Mouse (Mus musculus) hindbrain, embryonic 14.5 days (tissue): ENCODE measurements at regions not wholly inside any gene's neighbourhood (a gene's known extent, or its start where the extent isn't known, plus 50 kb on each side); places are given as distances from the start of the nearest gene placed in this dataset.
"Not testable (repeated sequence)": the region's sequence is repeated elsewhere in the genome, so short reads cannot be mapped to it uniquely, and the experiment has no call there.

Experiments used
- ATAC-seq: fragments of 200-750 bp; cut with Nextera tagmentation; 2 replicates; pipeline ENCODE4 v1.8.0; 2017; ENCODE audit warnings: moderate number of reproducible peaks, mild to moderate bottlenecking, moderate TSS enrichment, moderate library complexity; ENCODE audit not compliant: low FRiP score
- DNase-seq: peaks from one replicate; pipeline ENCODE4 v3.0.0-alpha.2; 2015; ENCODE audit warnings: low spot score
- H3K27ac ChIP-seq: fragments of 300-500 bp; sonication (generic); 2 replicates; pipeline ENCODE4 v1.5.1; 2014; ENCODE audit warnings: mild to moderate bottlenecking, moderate library complexity
- H3K27me3 ChIP-seq: fragments of 300-500 bp; sonication (generic); 2 replicates; pipeline ENCODE4 v1.6.1; 2014; ENCODE audit warnings: mild to moderate bottlenecking, low read length, mixed read lengths; ENCODE audit not compliant: control insufficient read depth, insufficient read depth
- H3K36me3 ChIP-seq: fragments of 300-500 bp; sonication (generic); replicated peaks from 2 replicates; pipeline ENCODE4 v1.6.1; 2014; ENCODE audit not compliant: control insufficient read depth, insufficient read depth
- H3K4me1 ChIP-seq: fragments of 300-500 bp; sonication (generic); replicated peaks from 2 replicates; pipeline ENCODE4 v1.6.1; 2014; ENCODE audit warnings: antibody characterized with exemption, low read length, mixed read lengths; ENCODE audit not compliant: control insufficient read depth, insufficient read depth
- H3K4me2 ChIP-seq: fragments of 300-500 bp; sonication (generic); replicated peaks from 2 replicates; pipeline ENCODE4 v1.6.1; 2014; ENCODE audit warnings: mild to moderate bottlenecking, moderate library complexity
- H3K4me3 ChIP-seq: fragments of 300-500 bp; sonication (generic); replicated peaks from 2 replicates; pipeline ENCODE4 v1.5.1; 2014; ENCODE audit warnings: mild to moderate bottlenecking, low read length
- H3K9ac ChIP-seq: fragments of 300-500 bp; sonication (generic); 2 replicates; pipeline ENCODE4 v1.6.1; 2014
- H3K9me3 ChIP-seq: fragments of 300-500 bp; sonication (generic); 2 replicates; pipeline ENCODE4 v1.6.1; 2016; ENCODE audit warnings: low read length; ENCODE audit not compliant: control insufficient read depth
- WGBS: fragments of 180-500 bp; shearing (Covaris S2); extraction: QIAGEN DNeasy Blood & Tissue Kit; methylation state at CpG from one replicate; pipeline ENCODE4 v1.1.7; 2014; 5-methylcytosine and 5-hydroxymethylcytosine counted together

DNA sequence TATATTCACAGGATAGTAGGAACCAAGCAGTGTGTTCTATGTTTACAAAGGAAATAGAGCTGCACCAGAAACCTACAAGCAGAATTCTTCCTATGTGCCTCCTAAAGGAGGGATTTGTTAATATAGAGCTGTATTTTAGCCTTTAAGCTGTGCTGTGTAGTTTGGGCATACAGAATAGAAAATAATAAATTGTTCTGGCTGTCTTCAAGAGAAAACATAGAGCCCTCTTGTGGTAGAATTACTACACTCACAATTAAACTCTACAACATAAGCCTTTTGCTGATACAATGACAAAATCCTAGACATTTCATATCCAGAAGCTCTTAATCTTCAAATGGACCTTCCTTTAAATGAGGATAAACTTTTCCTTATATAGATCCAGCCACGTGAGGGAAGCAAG is 452.9 kb upstream of the 2610301B20Rik start:
- no peak for DNase-seq
- no peaks in the 10 kb centered on the region for H3K4me1 ChIP-seq
- no peak overlapping the region for H3K4me3 ChIP-seq
- H3K27ac ChIP-seq, result no peak overlapping the region
- no peak overlapping the region for H3K9ac ChIP-seq
- H3K4me2 ChIP-seq, result no peak overlapping the region
- H3K36me3 ChIP-seq, result no peaks in the 10 kb centered on the region
- WGBS, result 70% methylated on average over 1 of the region's 1 CpGs
- no peaks in the 10 kb centered on the region for H3K9me3 ChIP-seq
- H3K27me3 ChIP-seq, result no peaks in the 10 kb centered on the region
- ATAC-seq, result no peak

DNA sequence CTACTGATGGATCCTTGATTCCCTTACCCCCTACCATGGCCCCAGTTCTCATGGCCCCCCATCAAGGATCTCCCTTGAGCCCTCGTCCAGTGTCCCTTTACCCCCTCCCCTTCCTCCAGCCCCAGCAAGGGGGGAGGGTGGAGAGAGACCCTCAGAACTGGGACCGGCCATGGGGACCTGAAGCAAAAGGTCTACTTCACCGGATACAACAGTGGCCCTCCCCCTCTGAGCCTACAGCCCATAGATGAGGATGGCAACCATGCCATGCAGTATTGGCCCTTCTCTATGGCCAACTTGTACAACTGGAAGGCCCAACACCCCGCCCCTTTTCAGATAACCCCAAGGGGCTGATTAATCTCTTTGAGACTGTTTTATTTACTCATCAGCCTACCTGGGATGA is 439.9 kb upstream of the 2610301B20Rik start:
- no peak overlapping the region for H3K4me2 ChIP-seq
- no peak overlapping the region for H3K27ac ChIP-seq
- no peak overlapping the region for H3K4me3 ChIP-seq
- ATAC-seq (no peak), DNase-seq (no peak)
- no peaks in the 10 kb centered on the region for H3K4me1 ChIP-seq
- no peaks in the 10 kb centered on the region for H3K9me3 ChIP-seq
- H3K36me3 ChIP-seq, result no peaks in the 10 kb centered on the region
- WGBS, result 89% methylated on average over 4 of the region's 4 CpGs
- H3K27me3 ChIP-seq, result no peaks in the 10 kb centered on the region
- no peak overlapping the region for H3K9ac ChIP-seq

DNA sequence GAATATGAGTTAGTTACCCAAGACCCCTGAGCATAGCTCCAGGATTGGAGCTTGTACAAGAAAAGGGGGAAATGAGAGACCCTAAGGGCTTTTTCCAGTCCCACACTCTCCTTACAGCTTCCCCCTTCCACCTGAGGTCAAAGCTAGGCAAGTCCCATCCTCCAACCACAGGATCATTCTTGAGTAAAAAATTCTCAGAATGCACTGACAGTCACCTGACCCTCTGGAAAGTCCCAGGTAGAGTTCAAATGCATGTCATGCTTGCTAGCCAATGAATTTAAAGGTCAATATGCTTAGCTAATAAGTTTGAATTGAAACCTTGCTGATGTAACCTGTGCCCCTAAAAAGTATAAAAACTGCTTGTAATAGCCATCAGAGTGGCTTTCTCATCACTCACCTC is 434.4 kb upstream of the 2610301B20Rik start:
- not testable (repeated sequence) for H3K36me3 ChIP-seq, ATAC-seq, H3K4me2 ChIP-seq, H3K27me3 ChIP-seq, DNase-seq, H3K4me1 ChIP-seq, H3K9ac ChIP-seq, H3K27ac ChIP-seq, H3K9me3 ChIP-seq, H3K4me3 ChIP-seq

DNA sequence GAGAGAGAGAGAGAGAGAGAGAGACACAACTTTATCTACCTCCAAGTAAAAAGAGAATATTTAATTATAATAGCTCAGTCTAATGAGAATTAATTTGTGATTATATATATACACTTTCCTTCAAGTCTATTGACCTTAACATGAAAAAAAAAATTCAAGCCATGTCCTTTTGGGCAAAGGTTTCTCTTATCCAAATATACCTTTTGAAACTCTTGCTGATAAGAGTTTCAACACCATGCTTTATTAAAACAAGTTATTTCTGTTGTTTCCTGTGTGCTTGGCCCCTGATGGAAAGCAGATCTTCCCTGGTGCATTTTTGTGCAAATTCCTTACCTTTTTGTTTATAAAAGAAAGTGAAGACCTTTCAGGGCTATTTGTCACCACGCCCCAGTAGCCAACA is 414.7 kb upstream of the 2610301B20Rik start:
- no peak for ATAC-seq
- no peaks in the 10 kb centered on the region for H3K9me3 ChIP-seq
- WGBS, result 13% methylated on average over 1 of the region's 1 CpGs
- no peak overlapping the region for H3K4me2 ChIP-seq
- no peak overlapping the region for H3K4me3 ChIP-seq
- no peak overlapping the region for H3K27ac ChIP-seq
- no peaks in the 10 kb centered on the region for H3K36me3 ChIP-seq
- no peaks in the 10 kb centered on the region for H3K27me3 ChIP-seq
- H3K9ac ChIP-seq, result no peak overlapping the region
- no peaks in the 10 kb centered on the region for H3K4me1 ChIP-seq
- DNase-seq, result no peak

DNA sequence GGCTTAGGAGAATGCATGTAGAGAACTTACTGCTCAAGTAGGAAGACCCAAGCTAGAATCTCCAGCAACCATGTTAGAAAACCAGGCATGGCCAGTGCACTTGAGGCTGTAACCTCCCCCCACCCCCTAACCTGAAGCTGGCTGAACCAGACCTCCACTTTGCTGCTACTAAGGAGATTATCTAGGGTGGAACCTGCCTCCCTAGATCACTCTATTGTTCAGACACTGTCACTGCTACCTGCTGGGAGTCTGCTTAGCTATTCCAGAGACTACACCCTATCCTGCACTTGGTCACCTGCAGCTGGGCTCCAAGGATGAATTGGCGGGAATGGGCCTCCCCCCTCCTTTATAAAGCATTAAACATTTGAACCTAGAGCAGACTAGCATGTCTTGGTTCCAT is 393.4 kb upstream of the 2610301B20Rik start:
- H3K4me3 ChIP-seq, result no peak overlapping the region
- no peaks in the 10 kb centered on the region for H3K4me1 ChIP-seq
- H3K27me3 ChIP-seq, result no peaks in the 10 kb centered on the region
- H3K9me3 ChIP-seq, result no peaks in the 10 kb centered on the region
- no peak overlapping the region for H3K9ac ChIP-seq
- 81% methylated on average over 1 of the region's 1 CpGs for WGBS
- H3K36me3 ChIP-seq, result no peaks in the 10 kb centered on the region
- ATAC-seq, result no peak
- H3K27ac ChIP-seq, result no peak overlapping the region
- no peak overlapping the region for H3K4me2 ChIP-seq
- DNase-seq, result no peak

DNA sequence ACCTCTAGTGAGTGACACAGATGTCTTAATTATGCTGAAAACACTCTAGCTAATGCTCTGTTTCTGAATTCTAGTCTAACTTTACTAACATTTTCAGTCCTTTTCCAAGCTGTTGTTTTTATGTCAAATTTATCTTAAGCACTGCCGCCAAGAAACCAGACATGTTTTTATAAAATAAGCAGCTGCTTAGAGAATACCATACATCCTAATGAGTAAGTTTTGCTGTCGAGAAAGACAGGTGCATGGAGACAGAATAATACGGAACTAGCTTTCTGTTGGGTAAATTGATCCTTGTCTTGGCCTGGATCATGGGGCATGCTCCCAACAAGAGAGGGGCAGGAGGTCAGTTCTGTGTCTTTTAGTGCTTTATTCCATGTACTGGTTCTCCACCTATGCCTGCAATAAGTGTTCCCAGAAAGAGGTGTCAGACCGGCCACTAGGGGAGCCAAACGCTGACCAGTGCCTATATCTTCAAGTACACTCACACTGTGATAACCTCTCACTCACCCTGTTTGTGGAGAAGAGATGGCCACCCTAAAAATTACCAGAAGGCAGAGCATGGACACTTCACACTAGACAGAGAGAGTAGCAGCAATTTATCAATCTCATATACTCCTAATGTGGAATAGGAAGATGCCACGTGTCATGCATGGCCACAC is 366.0 kb upstream of the 2610301B20Rik start:
- H3K4me1 ChIP-seq, result no peaks in the 10 kb centered on the region
- no peaks in the 10 kb centered on the region for H3K27me3 ChIP-seq
- no peak overlapping the region for H3K9ac ChIP-seq
- H3K36me3 ChIP-seq, result no peaks in the 10 kb centered on the region
- no peak for DNase-seq
- no peaks in the 10 kb centered on the region for H3K9me3 ChIP-seq
- 64% methylated on average over 6 of the region's 6 CpGs for WGBS
- no peak overlapping the region for H3K4me3 ChIP-seq
- H3K27ac ChIP-seq, result no peak overlapping the region
- no peak overlapping the region for H3K4me2 ChIP-seq
- ATAC-seq, result no peak

DNA sequence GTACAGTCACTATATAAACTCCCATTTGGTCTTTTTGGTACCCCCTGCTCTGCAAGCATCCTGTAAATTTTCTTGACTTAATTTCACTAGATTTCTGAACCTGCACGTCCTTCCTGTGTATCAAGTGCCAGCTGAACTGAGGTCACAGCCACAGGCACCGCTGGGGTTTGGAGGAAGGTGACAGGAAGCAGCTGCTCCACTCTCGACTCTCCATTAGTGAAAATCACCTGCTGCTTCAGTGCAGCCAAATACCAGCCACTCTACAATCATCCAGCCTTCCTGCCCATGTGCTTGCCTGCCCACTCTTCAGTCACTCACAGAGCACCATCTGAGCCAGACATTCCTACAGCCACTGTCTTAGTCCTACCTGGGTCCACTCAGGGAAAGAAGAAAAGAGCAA is 364.3 kb upstream of the 2610301B20Rik start:
- Histone ChIP-seq H3K4me1 (no peaks in the 10 kb centered on the region), H3K4me3 (no peak overlapping the region), H3K27me3 (no peaks in the 10 kb centered on the region), H3K36me3 (no peaks in the 10 kb centered on the region), H3K9ac (no peak overlapping the region), H3K9me3 (no peaks in the 10 kb centered on the region), H3K4me2 (no peak overlapping the region), H3K27ac (no peak overlapping the region)
- ATAC-seq (no peak), DNase-seq (no peak)
- 77% methylated on average over 3 of the region's 3 CpGs for WGBS

DNA sequence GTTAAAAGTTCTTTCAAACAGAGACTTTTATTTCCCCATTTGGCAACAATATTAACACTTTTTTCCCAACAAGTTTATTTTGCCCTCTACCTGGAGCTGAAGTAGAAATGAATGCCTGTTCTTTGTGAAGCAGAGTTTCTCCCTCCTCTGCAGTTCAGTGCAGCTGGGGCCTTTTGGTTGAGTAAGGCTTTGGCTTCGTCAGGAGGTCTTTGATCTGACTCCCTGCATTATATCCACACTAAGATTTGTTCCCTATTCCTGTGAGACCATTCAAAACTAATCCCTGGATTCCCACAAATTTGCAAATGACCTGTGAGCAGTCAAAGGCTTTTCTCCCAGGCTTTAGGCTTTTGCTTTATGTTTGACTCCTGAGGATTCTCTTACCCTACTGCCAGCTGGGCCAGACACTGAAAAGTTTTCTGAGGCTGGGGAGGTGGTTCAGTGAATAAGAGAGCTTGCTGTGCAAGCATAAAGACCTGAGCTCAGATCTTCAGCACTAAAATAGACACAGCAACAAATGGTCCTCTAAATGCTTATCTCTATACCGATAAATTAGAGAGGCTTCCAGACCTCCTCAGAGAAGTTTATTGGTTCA is 323.5 kb upstream of the 2610301B20Rik start:
- Histone ChIP-seq H3K9ac (no peak overlapping the region), H3K27ac (no peak overlapping the region), H3K27me3 (no peaks in the 10 kb centered on the region), H3K4me3 (no peak overlapping the region), H3K4me1 (no peaks in the 10 kb centered on the region), H3K36me3 (no peaks in the 10 kb centered on the region), H3K9me3 (no peaks in the 10 kb centered on the region), H3K4me2 (no peak overlapping the region)
- 17% methylated on average over 2 of the region's 2 CpGs for WGBS
- DNase-seq (no peak), ATAC-seq (no peak)

DNA sequence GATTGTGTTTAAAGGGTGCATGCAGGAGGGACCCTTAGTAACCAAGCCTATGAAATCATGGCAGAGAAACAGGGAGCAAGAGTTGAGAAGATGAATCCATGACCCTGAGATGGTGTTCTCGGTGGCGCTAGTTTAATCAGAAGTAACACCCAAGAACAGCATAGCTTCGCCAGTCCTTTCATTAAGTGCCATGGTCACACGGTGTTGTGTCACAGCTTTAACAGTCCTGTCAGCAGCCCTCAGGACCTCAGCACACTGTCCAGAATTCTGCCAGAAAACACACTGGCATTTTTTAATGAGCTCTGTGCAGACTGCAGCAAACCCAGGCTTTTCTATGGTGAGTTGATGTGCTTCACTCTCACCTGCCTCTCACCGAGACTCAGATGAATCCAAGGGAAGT is 320.6 kb upstream of the 2610301B20Rik start:
- H3K4me1 ChIP-seq, result no peaks in the 10 kb centered on the region
- no peak overlapping the region for H3K4me3 ChIP-seq
- no peak for DNase-seq
- WGBS, result 93% methylated on average over 5 of the region's 5 CpGs
- no peaks in the 10 kb centered on the region for H3K36me3 ChIP-seq
- H3K9me3 ChIP-seq, result no peaks in the 10 kb centered on the region
- ATAC-seq, result no peak
- H3K4me2 ChIP-seq, result no peak overlapping the region
- no peak overlapping the region for H3K27ac ChIP-seq
- no peaks in the 10 kb centered on the region for H3K27me3 ChIP-seq
- H3K9ac ChIP-seq, result no peak overlapping the region

DNA sequence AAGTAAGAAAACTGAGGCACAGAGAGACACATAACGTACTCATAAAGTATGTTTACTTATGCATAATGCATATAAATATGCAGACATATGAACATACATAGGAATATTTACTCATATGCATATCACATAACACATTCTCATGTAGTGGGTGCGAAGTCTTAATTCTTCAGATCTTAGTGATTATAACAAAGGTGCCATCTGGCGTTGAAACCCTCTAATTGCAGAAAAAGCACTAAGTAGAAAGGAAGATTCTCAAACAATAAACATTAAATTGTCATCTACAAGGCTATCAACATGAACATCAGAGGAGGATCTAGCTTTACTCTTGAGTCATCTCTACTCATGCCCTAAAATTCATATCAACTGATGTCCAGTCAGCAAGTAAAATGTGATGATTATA is 314.2 kb upstream of the 2610301B20Rik start:
- DNase-seq (no peak), ATAC-seq (no peak)
- Histone ChIP-seq H3K9me3 (no peaks in the 10 kb centered on the region), H3K4me3 (no peak overlapping the region), H3K9ac (no peak overlapping the region), H3K4me1 (no peaks in the 10 kb centered on the region), H3K36me3 (no peaks in the 10 kb centered on the region), H3K27ac (no peak overlapping the region), H3K4me2 (no peak overlapping the region), H3K27me3 (no peaks in the 10 kb centered on the region)
- WGBS, result 83% methylated on average over 3 of the region's 3 CpGs
